Mouse (Mus musculus) testis, adult 2 months (tissue): ENCODE measurements around the gene Slc45a2.

Experiments used
- CTCF ChIP-seq: fragments of 200-500 bp; IDR thresholded peaks from 2 replicates; pipeline ENCODE4 v1.5.1; 2012; ENCODE audit warnings: low read depth, mild to moderate bottlenecking, inconsistent platforms, low read length, moderate library complexity; ENCODE audit not compliant: control insufficient read depth, insufficient read depth, insufficient replicate concordance
- POLR2A ChIP-seq: fragments of 200-500 bp; IDR thresholded peaks from 2 replicates; pipeline ENCODE4 v1.6.1; 2012; ENCODE audit warnings: low read depth, mild to moderate bottlenecking, inconsistent platforms, low read length, moderate library complexity; ENCODE audit not compliant: control insufficient read depth

DNA sequence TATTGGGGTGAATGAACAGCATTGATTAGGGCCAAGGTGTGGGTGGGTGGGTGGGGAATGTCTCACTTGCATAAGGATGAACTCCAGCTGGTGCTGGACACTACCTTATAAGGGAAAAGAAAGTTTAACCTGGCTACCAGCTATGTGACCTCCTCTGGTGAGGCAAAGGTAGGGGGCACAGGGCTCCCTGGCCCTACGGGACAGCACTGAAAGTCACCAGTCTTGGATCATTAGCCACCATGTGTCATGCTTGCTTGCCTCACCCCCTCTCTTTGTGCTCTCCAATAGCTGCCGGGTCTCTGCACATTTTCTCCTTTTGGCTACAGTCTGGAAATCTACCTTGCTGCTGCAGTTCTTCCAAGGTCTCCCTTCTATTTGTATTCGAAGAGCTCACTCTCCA lies 29.7 kb downstream of the Slc45a2 start:
- TF ChIP-seq CTCF: no peak
- no peak for TF ChIP-seq POLR2A
